Mouse (Mus musculus): ENCODE results near the gene Tmsb15b1. TPM values are rescaled to one million over a fixed set of nuclear protein-coding genes. Genes with fewer than 3 reads are reported as not detected.
A peak's percentile ranks its signal among the peaks of the same experiment; 100 is the strongest.

Gene Tmsb15b1
- polyA plus RNA-seq (2015; fragmentation: Nextera tagmentation; extraction: Ambion mirVana) = 21.3 and 23.7 TPM in 2 replicates

DNA sequence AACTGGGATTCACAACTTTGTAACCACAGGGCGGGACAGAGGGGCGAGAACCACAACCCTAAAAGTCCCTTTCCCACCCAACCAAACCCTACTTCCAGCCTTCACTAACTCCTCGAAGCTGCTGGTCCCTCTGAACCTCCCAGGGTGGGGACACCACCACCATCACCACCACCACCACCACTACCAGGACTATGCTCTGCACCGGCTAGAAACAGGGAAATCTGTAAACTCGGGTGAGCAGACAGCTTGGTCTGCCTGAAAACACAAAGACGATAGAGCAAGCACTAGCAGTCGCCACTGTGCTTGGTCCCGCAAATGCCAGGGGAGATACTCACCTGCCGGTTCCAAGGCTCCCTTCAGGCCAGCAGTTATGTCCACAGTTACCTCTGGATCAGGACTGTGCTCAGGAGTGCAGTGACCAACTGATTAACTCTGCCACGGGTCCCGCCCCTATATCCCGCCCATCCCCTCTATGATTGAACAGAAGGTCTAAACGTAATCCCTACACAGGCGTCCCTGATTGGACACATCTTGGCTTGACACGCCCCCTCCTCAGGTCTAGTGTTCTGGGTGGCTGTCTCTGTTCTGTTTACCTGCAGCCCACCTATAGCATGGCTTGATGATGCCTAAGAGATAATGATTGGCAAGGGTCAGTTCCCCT is at the start of gene Tmsb15b1, which contains the start of gene Tmsb15l:
TSS of gene Tmsb15b1 (minus strand) at position 451 of the 661 bp plus-strand sequence.
TSS of gene Tmsb15l (minus strand) at position 446 of the 661 bp plus-strand sequence.
- H3K9ac ChIP-seq (replicated peaks; ENCODE audit: low read length) = peak within 1 kb of the TSS; percentile 61
- ATAC-seq (ENCODE audit: low FRiP score, low TSS enrichment) = peak; percentile 100

DNA sequence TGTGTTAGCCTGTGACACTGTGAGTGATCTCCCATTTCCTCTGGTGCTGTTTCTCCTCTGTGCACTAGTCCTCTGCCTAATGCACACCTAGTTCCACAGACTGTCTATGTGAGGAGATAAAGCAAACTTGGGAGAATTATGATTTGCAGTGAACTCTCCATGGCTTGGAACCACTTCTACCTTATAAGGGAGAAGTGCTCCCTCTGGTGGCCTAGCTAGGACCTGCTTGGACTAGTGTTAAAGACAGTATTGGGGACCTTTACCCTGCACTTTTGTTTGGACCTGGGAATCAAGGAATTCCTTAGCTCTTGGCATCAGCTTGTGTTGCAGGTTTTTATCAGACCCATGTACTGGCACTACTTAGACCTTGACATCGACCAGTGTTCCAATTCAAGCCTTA is 42.6 kb upstream of the Tmsb15b1 start:
- Histone ChIP-seq H3K9me3 (ENCODE audit: low read length) (no peaks in the 10 kb centered on the region), H3K9ac (replicated peaks; ENCODE audit: low read length) (no peak overlapping the region), H3K4me2 (replicated peaks; ENCODE audit: low read depth, low read length) (no peak overlapping the region), H3K36me3 (ENCODE audit: insufficient read depth, low read length) (no peaks in the 10 kb centered on the region), H3K4me1 (ENCODE audit: insufficient read depth, low read length) (no peaks in the 10 kb centered on the region), H3K27ac (ENCODE audit: low read length) (no peak overlapping the region), H3K4me3 (ENCODE audit: low read length) (no peak overlapping the region), H3K27me3 (ENCODE audit: insufficient read depth, low read length) (no peaks in the 10 kb centered on the region)
- WGBS = 15% methylated on average over 1 of the region's 1 CpGs
- ATAC-seq (ENCODE audit: low FRiP score, low TSS enrichment) = no peak

More for the DNA sequence above, at the start of gene Tmsb15b1, which contains the start of gene Tmsb15l:
- H3K9me3 ChIP-seq (ENCODE audit: low read length) = no peaks in the 10 kb centered on the region
- no peaks in the 10 kb centered on the region for H3K4me1 ChIP-seq (ENCODE audit: insufficient read depth, low read length)
- peak within 1 kb of the TSS; percentile 60 for H3K4me2 ChIP-seq (replicated peaks; ENCODE audit: low read depth, low read length)
- H3K27me3 ChIP-seq (ENCODE audit: insufficient read depth, low read length) = no peaks in the 10 kb centered on the region
- H3K27ac ChIP-seq (ENCODE audit: low read length) = no peak within 1 kb of the TSS
- H3K36me3 ChIP-seq (ENCODE audit: insufficient read depth, low read length) = no peaks in the 10 kb centered on the region
- 40% methylated on average over 15 of the region's 15 CpGs for WGBS
- peak within 1 kb of the TSS; percentile 47 for H3K4me3 ChIP-seq (ENCODE audit: low read length)

DNA sequence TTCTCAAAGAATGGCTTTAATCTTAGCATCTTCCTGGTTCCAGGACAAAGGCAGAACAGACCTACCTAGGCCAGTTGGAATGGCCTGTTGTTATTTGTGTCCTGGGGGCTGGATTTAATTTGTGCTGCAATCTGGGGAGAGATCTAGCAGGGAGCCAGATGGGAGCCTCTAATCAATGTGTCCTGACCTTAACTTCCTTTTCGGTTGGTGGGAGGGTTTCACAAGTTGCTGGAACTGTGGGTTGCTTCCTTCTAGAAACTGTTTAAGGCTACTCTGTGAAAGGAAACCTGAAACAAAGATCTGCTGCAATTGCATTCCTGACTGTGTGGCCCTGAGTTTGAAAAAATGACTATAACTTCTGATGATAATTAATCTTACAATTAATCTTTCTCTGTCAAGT is 41.0 kb upstream of the Tmsb15b1 start:
- Histone ChIP-seq H3K4me2 (replicated peaks; ENCODE audit: low read depth, low read length) (no peak overlapping the region), H3K9me3 (ENCODE audit: low read length) (no peaks in the 10 kb centered on the region), H3K4me1 (ENCODE audit: insufficient read depth, low read length) (no peaks in the 10 kb centered on the region), H3K36me3 (ENCODE audit: insufficient read depth, low read length) (no peaks in the 10 kb centered on the region), H3K4me3 (ENCODE audit: low read length) (no peak overlapping the region), H3K27ac (ENCODE audit: low read length) (no peak overlapping the region), H3K27me3 (ENCODE audit: insufficient read depth, low read length) (no peaks in the 10 kb centered on the region), H3K9ac (replicated peaks; ENCODE audit: low read length) (no peak overlapping the region)
- ATAC-seq (ENCODE audit: low FRiP score, low TSS enrichment) = no peak
- 70% methylated on average over 1 of the region's 1 CpGs for WGBS

DNA sequence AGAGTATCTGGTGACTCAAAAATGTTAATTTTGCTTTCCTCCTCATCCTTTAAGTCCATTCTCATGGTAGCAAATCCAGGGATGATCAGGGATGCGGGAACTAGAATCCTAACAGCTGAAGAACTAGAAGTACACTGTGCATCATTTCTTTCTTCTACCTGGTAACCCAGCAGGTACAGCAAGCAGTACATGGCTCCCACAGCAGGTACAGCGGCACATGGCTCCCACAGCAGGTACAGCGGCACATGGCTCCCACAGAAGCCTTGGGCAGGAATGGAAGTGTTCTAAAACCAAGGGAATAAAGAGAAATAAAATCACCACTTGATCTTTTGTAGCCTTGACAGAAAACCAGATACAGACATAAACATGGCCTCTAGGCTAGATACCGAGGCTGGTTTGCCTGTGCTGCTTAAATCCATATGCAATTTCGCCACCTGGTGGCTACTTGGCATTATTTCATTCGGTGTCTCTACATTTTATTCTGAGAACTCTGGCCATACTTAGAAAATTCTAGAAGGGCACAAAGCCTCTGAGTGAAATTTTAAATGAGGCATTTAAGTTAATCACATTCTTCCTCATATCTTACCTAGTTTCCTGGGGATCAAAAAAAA is 38.5 kb upstream of the Tmsb15b1 start:
- H3K9ac ChIP-seq (replicated peaks; ENCODE audit: low read length) = no peak overlapping the region
- no peak overlapping the region for H3K4me2 ChIP-seq (replicated peaks; ENCODE audit: low read depth, low read length)
- no peaks in the 10 kb centered on the region for H3K36me3 ChIP-seq (ENCODE audit: insufficient read depth, low read length)
- no peaks in the 10 kb centered on the region for H3K4me1 ChIP-seq (ENCODE audit: insufficient read depth, low read length)
- 55% methylated on average over 6 of the region's 6 CpGs for WGBS
- H3K9me3 ChIP-seq (ENCODE audit: low read length) = no peaks in the 10 kb centered on the region
- no peak overlapping the region for H3K27ac ChIP-seq (ENCODE audit: low read length)
- H3K27me3 ChIP-seq (ENCODE audit: insufficient read depth, low read length) = no peaks in the 10 kb centered on the region; the same call in 1 of the 2 replicates
- no peak overlapping the region for H3K4me3 ChIP-seq (ENCODE audit: low read length)
- no peak for ATAC-seq (ENCODE audit: low FRiP score, low TSS enrichment)

DNA sequence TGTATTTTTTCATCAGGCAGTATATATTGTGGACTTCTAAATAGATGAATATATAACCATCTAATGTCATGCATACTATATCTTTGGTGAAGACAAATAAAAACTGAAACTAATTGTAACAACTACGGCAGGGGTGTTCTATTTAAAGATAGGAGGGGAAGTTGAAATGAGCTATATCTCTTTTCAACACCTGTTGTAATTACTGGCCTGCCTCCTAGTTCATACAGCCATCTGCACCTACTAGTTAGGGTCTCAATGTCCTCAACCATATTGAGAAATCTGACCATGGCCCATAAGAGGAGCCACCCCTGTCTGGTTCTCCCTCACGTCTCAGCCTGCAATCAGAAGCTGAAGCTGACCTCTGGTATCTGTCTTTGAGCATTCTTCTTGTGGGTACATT is 19.6 kb upstream of the Tmsb15b1 start:
- no peaks in the 10 kb centered on the region for H3K36me3 ChIP-seq (ENCODE audit: insufficient read depth, low read length)
- H3K9ac ChIP-seq (replicated peaks; ENCODE audit: low read length) = no peak overlapping the region
- no peak overlapping the region for H3K4me2 ChIP-seq (replicated peaks; ENCODE audit: low read depth, low read length)
- no peak for ATAC-seq (ENCODE audit: low FRiP score, low TSS enrichment)
- H3K4me3 ChIP-seq (ENCODE audit: low read length) = no peak overlapping the region
- no peak overlapping the region for H3K27ac ChIP-seq (ENCODE audit: low read length)
- 79% methylated on average over 2 of the region's 2 CpGs for WGBS
- H3K4me1 ChIP-seq (ENCODE audit: insufficient read depth, low read length) = no peaks in the 10 kb centered on the region
- peaks cover 24% of the 10 kb centered on the region; the same call in 1 of the 2 replicates for H3K27me3 ChIP-seq (ENCODE audit: insufficient read depth, low read length)
- no peaks in the 10 kb centered on the region for H3K9me3 ChIP-seq (ENCODE audit: low read length)

DNA sequence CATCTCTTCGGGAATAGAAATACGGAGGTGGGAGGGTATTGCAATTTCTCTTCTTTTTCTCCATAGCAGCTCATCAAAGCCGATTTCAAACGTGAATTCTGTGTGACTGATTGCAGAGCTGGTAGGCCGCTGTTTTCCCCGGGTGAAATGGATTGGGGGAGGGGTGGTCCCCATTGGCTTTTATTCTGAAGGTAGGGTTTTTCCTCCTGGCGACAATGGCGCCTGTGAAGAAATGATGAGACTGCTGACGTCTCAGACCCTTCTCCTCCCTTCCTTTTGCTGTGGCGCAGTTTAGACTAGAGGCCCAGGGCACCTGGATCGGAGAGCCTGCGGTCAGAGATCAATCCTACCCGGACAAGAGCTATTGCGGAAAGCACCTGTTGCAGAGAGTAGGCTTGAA is 17.0 kb upstream of the Tmsb15b1 start:
- Histone ChIP-seq H3K9me3 (ENCODE audit: low read length) (no peaks in the 10 kb centered on the region), H3K9ac (replicated peaks; ENCODE audit: low read length) (peak overlapping the region; percentile 58), H3K4me2 (replicated peaks; ENCODE audit: low read depth, low read length) (peak overlapping the region; percentile 55), H3K4me3 (ENCODE audit: low read length) (peak overlapping the region; percentile 50), H3K27ac (ENCODE audit: low read length) (no peak overlapping the region), H3K36me3 (ENCODE audit: insufficient read depth, low read length) (no peaks in the 10 kb centered on the region), H3K27me3 (ENCODE audit: insufficient read depth, low read length) (peaks cover 35% of the 10 kb centered on the region; the same call in 1 of the 2 replicates), H3K4me1 (ENCODE audit: insufficient read depth, low read length) (no peaks in the 10 kb centered on the region)
- no peak for ATAC-seq (ENCODE audit: low FRiP score, low TSS enrichment)
- 34% methylated on average over 14 of the region's 14 CpGs for WGBS

DNA sequence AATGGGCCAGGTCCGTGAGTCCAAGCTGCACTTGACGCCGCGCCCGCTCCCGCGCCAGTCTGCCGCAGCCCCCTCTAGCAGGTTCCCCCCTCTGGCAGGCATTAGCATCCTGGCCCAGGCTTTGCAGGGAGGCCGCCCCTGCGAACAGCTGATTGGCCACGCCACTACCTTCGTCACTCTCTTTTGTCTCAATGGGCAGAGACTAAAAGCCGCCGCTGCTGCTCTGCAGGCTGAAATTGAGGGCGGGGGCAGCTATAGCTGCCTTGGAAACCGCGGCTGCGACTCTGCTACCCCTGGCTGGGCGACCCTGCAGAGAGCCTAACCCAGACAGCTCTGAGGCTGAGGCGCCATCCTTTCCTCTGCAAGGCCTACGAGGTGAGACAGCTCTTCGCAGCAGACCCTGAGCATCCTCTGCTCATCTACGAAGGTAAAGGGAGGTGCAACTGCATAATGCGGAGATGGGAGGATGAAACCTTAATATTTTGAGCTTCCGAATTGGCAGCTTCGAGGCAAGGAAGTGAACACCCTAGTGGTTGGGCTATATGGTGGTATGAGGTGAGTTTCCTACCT is 16.4 kb upstream of the Tmsb15b1 start, which contains the start of gene Zcchc18:
TSS of gene Zcchc18 (plus strand) at position 178 of the 570 bp plus-strand sequence.
- 19% methylated on average over 24 of the region's 26 CpGs for WGBS
- Histone ChIP-seq H3K9me3 (ENCODE audit: low read length) (no peaks in the 10 kb centered on the region), H3K4me1 (ENCODE audit: insufficient read depth, low read length) (no peaks in the 10 kb centered on the region), H3K36me3 (ENCODE audit: insufficient read depth, low read length) (no peaks in the 10 kb centered on the region), H3K4me2 (replicated peaks; ENCODE audit: low read depth, low read length) (peak within 1 kb of the TSS; percentile 55), H3K9ac (replicated peaks; ENCODE audit: low read length) (peak within 1 kb of the TSS; percentile 58), H3K27ac (ENCODE audit: low read length) (no peak within 1 kb of the TSS), H3K27me3 (ENCODE audit: insufficient read depth, low read length) (peaks cover 35% of the 10 kb centered on the region; the same call in 1 of the 2 replicates), H3K4me3 (ENCODE audit: low read length) (peak within 1 kb of the TSS; percentile 50)
- peak; percentile 97 for ATAC-seq (ENCODE audit: low FRiP score, low TSS enrichment)

DNA sequence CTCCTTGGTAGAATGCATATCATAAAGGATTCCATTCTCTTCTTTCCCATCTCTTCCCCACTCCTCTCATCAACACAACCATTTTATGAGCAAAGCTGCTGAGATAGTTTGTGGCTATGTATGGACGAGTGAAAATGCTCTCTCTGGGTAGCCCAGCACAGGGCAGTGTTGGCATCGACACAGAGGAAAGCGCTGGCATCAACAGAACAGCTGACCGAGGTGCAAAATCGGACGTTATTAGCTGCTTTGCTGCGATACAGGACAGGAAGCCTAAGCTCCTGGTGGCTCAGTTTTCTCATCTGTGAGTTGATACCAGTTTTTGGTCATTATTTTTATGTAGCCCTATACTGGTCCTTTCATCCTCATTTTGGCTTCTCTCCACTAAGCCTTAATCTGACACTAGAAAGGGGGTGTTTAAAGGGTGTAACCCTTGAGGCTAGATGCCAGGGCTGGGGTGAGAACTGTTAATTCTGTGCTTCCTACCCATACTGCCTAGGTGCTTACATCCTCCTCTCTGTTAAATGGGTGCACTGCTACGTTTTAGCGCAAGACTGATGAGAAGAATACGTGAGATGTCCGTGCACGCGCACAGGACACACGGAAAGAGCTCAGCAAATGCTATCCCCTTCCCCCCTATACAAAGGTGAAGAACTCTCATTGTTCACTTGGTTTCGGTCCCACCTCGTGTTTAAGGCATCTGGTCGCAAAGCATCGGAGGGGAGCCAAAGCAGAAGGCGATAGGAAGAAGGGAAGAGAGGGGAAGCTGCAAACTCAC is 15.7 kb upstream of the Tmsb15b1 start:
- ATAC-seq (ENCODE audit: low FRiP score, low TSS enrichment) = peak; percentile 16; the same call in 1 of the 2 replicates
- 28% methylated on average over 19 of the region's 19 CpGs for WGBS
- H3K9ac ChIP-seq (replicated peaks; ENCODE audit: low read length) = 0 out of 2 replicates have a peak overlapping the region, but pooled peaks have one; percentile 36

DNA sequence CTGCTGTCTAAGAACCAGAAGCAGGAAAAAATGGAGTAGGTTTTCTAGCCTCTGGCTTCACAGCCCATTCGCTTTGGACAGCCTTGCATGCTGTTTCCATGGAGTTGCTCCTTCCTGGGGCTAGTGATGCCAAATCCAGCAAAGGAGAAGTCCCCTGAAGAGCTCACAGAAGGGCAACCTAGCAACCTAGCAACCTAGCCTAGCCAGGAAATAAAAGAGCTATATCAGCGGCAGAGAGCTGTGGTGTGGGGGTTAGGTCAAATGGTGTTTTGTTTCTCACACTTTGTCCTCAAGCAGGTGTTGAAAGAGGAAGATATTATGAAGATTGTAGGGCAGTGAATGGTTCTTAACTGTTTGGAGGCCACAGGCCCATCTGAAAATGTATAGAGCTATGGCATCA is 14.6 kb upstream of the Tmsb15b1 start:
- no peaks in the 10 kb centered on the region for H3K9me3 ChIP-seq (ENCODE audit: low read length)
- 64% methylated on average over 2 of the region's 2 CpGs for WGBS
- no peak overlapping the region for H3K9ac ChIP-seq (replicated peaks; ENCODE audit: low read length)
- H3K27me3 ChIP-seq (ENCODE audit: insufficient read depth, low read length) = peaks cover 35% of the 10 kb centered on the region; the same call in 1 of the 2 replicates
- H3K36me3 ChIP-seq (ENCODE audit: insufficient read depth, low read length) = no peaks in the 10 kb centered on the region
- H3K4me1 ChIP-seq (ENCODE audit: insufficient read depth, low read length) = no peaks in the 10 kb centered on the region
- no peak overlapping the region for H3K27ac ChIP-seq (ENCODE audit: low read length)
- H3K4me2 ChIP-seq (replicated peaks; ENCODE audit: low read depth, low read length) = no peak overlapping the region
- no peak overlapping the region for H3K4me3 ChIP-seq (ENCODE audit: low read length)
- ATAC-seq (ENCODE audit: low FRiP score, low TSS enrichment) = no peak

More for the DNA sequence above, 15.7 kb upstream of the Tmsb15b1 start:
- Histone ChIP-seq H3K4me3 (ENCODE audit: low read length) (peak overlapping the region; percentile 50), H3K4me1 (ENCODE audit: insufficient read depth, low read length) (no peaks in the 10 kb centered on the region), H3K9me3 (ENCODE audit: low read length) (no peaks in the 10 kb centered on the region), H3K4me2 (replicated peaks; ENCODE audit: low read depth, low read length) (peak overlapping the region; percentile 55), H3K27me3 (ENCODE audit: insufficient read depth, low read length) (peaks cover 35% of the 10 kb centered on the region; the same call in 1 of the 2 replicates), H3K36me3 (ENCODE audit: insufficient read depth, low read length) (no peaks in the 10 kb centered on the region), H3K27ac (ENCODE audit: low read length) (no peak overlapping the region)

Data from kidney, embryonic 16.5 days (tissue).